Mouse (Mus musculus) gastrocnemius, postnatal 14 days (tissue): ENCODE data around the gene Cog1. TPM values are rescaled to one million over a fixed set of nuclear protein-coding genes. Genes with fewer than 3 reads are reported as not detected.

Experiments used
- DNase-seq: peaks from one replicate; pipeline ENCODE4 v3.0.0; 2021; ENCODE audit warnings: mixed read lengths
- intact Hi-C: fragments of 180-260 bp; cut with DNase I; formaldehyde crosslinking; loops from one replicate; pipeline ENCODE4 v1.15.1; 2025; ENCODE audit warnings: low total_unique reads
- total RNA-seq, 2 experiments: library from RNA; stranded (reverse); gene quantifications; 2 replicates each; pipeline ENCODE4 v1.2.3; 2021

The Cog1 gene
- total RNA-seq, 2 experiments from 2014 or later = 21.2 to 22.9 TPM

GRCm38 (mm10) chr11:113684707-113685426 is 35.9 kb downstream of the Cog1 start:
- intact Hi-C loops = loop anchor here (5.0 kb wide), 1 partner anchor 33 kb away; the partner anchor contains the start of gene Slc39a11
- DNase-seq = no peak

DNA sequence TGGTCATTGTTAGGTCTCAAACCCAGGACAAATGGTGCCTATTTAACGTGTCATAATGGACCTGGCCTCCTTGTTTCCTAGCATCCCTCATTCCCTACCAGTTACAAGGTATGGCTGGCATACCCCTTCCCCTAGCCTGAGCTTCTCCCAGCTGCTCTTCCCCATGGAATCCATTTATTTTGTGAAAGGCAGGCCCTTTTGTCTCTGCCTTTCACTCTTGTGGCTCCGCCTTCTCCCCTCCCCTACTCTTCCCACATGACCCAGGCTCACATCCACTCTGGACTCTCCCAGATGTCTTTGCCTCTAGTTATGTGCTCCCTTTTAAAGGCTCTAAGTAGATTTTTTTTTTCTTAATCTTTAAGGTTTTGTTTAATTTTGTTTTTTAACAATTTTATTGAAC is 38.1 kb downstream of the Cog1 start:
- no peak for DNase-seq
- intact Hi-C loops = loop anchor here (5.0 kb wide), 1 partner anchor 35 kb away; the partner anchor contains the start of gene Slc39a11

DNA sequence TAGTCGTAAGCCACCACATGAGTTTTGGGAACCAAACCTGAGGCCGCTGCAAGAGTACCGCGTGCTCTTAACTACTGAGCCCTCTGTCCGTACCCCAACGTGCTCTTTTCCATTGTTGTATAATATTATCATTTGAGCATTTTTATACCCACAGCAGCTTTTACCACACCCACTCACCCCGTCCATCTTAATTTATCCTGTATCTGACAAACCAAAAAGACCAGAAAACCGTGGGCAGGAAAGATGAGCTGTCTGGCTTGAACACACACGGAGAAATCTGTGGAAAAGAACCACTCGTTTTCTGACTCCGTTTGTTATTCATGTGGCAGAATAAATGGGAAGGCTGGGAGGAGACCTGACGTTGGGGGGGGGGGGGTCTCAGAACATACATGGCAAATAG is 41.5 kb downstream of the Cog1 start:
- no peak for DNase-seq
- intact Hi-C loops = no loop called here

DNA sequence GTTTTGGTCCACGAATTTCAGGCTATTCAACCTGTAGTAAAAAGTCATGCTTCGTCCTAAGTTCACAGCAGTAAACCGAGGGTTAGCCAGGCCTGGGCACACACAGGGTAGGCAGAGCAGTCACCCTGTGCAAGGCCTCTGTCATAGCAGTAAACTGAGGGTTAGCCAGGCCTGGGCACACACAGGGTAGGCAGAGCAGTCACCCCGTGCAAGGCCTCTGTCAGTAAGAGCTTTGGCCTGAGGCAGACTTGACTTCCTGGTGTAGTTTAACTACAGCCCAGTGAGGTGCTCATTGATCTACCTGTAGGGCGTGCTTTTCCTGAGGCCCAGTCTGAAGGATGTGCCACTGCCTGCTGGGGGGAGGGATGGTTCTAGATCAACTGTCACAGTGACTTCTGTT is 42.3 kb downstream of the Cog1 start:
- intact Hi-C loops = no loop called here
- no peak for DNase-seq

- intact Hi-C loops = no loop called here
Measured at GRCm38 (mm10) chr11:113691851-113692250, 42.9 kb downstream of the Cog1 start.

DNA sequence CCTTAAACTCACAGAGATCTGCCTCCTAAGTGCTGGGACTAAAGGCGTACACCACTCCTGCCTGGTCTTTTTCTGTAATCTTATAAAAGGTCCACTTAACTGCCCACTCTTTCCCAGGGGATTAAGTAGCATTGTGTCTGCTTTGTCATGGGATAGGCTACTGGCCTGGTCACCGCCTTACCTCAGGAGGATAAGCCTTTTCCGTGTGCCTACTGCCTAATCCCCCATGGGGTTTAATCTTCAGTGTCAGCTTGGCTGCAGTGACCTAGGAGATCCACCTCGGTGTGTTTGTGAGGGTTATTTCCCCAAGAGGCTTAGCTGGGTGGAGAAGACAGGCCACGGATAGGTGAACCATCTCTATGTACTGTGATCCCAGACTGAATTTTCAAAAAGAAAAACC is 48.6 kb downstream of the Cog1 start:
- intact Hi-C loops = no loop called here
- DNase-seq = no peak

More at GRCm38 (mm10) chr11:113691851-113692250, 42.9 kb downstream of the Cog1 start:
- DNase-seq = no peak

- intact Hi-C loops = no loop called here
- no peak for DNase-seq
Measured at GRCm38 (mm10) chr11:113698013-113698545, 49.1 kb downstream of the Cog1 start.

GRCm38 (mm10) chr11:113699643-113700042 is 50.7 kb downstream of the Cog1 start:
- intact Hi-C loops = no loop called here
- DNase-seq = no peak

- DNase-seq = peak; percentile 68
- intact Hi-C loops = loop anchor here (2.0 kb wide), 1 partner anchor 107 kb away; no protein-coding TSS in a partner anchor
Measured at GRCm38 (mm10) chr11:113703758-113704157, 54.8 kb downstream of the Cog1 start.

GRCm38 (mm10) chr11:113705966-113706652 is 57.1 kb downstream of the Cog1 start:
- intact Hi-C loops = no loop called here

GRCm38 (mm10) chr11:113708629-113709213 is 59.8 kb downstream of the Cog1 start:
- intact Hi-C loops = no loop called here

More at GRCm38 (mm10) chr11:113705966-113706652, 57.1 kb downstream of the Cog1 start:
- DNase-seq = no peak

GRCm38 (mm10) chr11:113709272-113709671 is 60.3 kb downstream of the Cog1 start:
- no peak for DNase-seq
- intact Hi-C loops = no loop called here

More at GRCm38 (mm10) chr11:113708629-113709213, 59.8 kb downstream of the Cog1 start:
- no peak for DNase-seq

DNA sequence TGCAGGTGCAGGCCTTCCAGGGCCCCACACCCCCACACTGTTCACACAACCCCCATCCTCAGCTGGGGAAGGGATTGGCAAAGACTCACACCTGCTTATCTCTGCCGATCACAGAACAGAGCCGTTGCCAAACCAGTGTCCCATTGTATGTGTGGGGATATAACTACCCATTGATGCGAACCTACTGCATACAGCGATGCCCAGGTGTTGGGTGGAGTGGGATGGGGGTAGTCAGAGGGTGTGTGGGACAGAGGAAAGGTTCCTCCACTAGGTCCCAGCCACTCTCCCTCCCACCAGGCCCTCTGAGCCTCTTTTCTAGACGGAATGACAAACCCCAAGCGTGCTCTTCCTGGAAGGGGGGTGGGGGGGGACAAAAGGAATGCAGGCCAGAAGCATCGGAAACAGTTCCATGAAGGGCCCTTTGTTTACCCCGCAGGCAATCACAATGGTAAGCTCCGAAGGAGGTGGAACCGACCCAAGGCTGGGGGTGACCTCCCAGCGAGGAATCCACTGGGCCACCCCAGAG is 60.8 kb downstream of the Cog1 start, which contains the start of gene Cpsf4l:
TSS of gene Cpsf4l (minus strand) at position 287 of the 526 bp plus-strand sequence.
- DNase-seq = no peak

DNA sequence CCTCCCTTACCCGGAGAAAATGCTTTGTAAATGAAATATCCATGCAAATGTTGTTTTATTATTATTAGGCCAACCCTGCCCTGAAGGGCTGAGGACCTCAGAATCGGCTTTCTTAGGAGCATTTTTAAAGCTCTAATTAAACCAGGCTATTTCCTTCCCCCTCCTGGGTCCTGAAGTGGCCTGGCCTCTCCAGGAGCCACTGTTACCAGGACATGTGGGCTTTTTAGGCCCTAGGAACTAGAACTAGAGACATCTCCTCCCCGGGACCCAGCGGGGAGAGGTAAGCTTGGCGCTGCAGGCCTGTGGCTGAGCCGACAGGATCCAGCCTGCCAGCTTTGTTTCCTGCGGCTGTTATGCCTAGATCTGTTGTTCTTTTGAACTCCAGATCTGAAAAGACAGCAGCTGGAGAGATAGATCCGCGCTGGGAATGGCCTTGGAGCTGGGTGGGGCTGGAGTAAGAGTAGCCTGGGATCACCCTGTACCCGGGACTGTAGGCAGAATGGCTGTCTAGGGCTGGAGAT is 61.3 kb downstream of the Cog1 start:
- intact Hi-C loops = no loop called here
- no peak for DNase-seq

More for the DNA sequence above, 60.8 kb downstream of the Cog1 start, which contains the start of gene Cpsf4l:
- intact Hi-C loops = no loop called here

DNA sequence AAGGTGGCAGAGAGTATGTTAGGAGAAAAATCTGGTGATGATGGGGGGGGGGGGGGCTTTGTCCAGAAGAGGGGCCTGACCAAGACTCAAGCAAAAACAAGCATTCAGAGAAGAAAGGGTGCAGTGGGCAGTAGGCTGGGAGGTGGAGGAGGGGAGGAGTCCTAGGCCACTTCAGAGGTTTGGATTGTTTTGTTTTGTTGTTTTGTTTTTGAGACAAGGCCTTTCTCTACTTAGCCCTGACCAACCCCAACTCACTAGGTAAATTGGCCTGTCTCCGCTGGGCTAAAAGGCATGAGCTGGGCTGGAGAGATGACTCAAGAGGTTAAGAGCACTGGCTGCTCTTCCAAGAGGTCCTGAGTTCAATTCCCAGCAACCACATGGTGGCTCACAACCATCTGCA is 62.1 kb downstream of the Cog1 start:
- intact Hi-C loops = no loop called here

DNA sequence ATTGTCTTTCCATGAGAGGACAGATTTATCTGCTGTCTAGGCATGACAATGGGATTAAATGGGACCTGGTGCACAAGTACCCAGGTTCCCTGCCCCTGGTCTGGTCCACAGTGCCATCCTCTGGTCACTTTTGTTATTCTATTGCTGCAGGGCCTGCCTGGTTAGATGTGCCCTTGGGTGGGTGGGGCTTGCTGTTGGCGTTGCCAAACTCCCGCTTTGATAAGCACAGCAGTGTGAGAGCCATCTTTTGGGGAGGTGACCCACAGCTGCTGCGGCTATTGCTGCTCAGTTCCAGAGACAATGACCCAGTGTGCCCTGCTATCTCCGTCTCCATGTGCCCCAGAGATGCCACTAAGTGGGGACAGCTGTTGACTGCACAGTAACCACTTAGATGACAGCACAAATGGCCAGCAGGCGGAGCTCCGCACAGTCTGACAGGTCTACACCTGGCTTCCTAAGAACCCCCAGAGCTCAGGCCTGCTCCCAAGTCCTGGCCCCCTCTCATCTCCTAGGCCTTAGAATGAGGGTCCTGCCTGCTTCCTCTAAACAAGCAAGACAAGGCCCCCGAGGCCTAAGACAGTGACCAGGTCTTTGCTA is 66.2 kb downstream of the Cog1 start:
- DNase-seq = no peak
- intact Hi-C loops = no loop called here

More for the DNA sequence above, 62.1 kb downstream of the Cog1 start:
- DNase-seq = no peak

DNA sequence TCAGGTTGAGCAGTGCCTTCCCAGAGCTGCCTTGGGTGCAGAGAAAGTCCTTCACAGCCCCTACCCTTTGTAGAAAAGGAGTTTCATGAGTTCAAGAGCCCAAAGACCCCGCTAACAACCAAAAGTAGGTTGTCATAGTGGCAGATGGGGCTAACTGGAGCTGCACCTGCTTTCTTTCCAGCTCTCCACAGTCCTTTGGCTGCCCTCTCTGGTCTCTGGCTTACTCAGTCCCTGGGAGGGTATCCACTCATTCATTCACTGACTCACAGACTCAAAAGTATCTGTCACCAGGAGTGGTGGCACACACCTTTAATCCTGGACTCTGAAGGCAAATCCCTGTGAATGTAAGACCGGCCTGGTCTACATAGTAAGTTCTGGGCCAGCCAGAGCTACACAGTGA is 67.2 kb downstream of the Cog1 start:
- DNase-seq = no peak

More for the DNA sequence above, 67.2 kb downstream of the Cog1 start:
- intact Hi-C loops = no loop called here
